Mouse (Mus musculus) embryonic fibroblast, embryonic 13.5 days (primary cell): ENCODE results near the gene Cd320. TPM values are rescaled to one million over a fixed set of nuclear protein-coding genes. Genes with fewer than 3 reads are reported as not detected.
"Not testable (repeated sequence)": the region's sequence is repeated elsewhere in the genome, so short reads cannot be mapped to it uniquely, and the experiment has no call there.

Source experiments
- H3K27ac ChIP-seq: 2 replicates; pipeline ENCODE4 v1.5.1; 2012; ENCODE audit warnings: low read length, control low read depth, inconsistent platforms; ENCODE audit not compliant: insufficient read depth
- H3K4me1 ChIP-seq: 2 replicates; pipeline ENCODE4 v1.6.1; 2011; ENCODE audit warnings: low read length; ENCODE audit not compliant: control insufficient read depth, insufficient read depth
- H3K4me3 ChIP-seq: 2 replicates; pipeline ENCODE4 v1.5.1; 2011; ENCODE audit warnings: mild to moderate bottlenecking, control low read depth, low read length; ENCODE audit not compliant: insufficient read depth
- CTCF ChIP-seq: IDR thresholded peaks from 2 replicates; pipeline ENCODE4 v1.5.1; 2011; ENCODE audit warnings: mild to moderate bottlenecking, control low read depth, low read length, moderate library complexity, borderline replicate concordance; ENCODE audit not compliant: insufficient read depth
- POLR2A ChIP-seq: IDR thresholded peaks from 2 replicates; pipeline ENCODE4 v1.6.1; 2011; ENCODE audit warnings: low read depth, mild to moderate bottlenecking, control low read depth, low read length, moderate library complexity
- polyA plus RNA-seq: library from polyadenylated mRNA; stranded (reverse); fragments of >200 nt; gene quantifications from 2 replicates; pipeline ENCODE4 v1.2.4, GENCODE M21; 2011; ENCODE audit warnings: low read depth; ENCODE audit not compliant: missing spikeins, insufficient read length

Cd320 gene
- polyA plus RNA-seq, 1 experiment = 15.8 TPM

- no peaks in the 10 kb centered on the region; the same call in none of the 2 replicates for H3K4me1 ChIP-seq
- H3K27ac ChIP-seq = no peak overlapping the region
- H3K4me3 ChIP-seq = peak overlapping the region; percentile 95
- TF ChIP-seq POLR2A = no peak
- TF ChIP-seq CTCF = no peak
These were observed 17.4 kb upstream of the Cd320 start for GRCm38 (mm10) chr17:33825462-33825861.

GRCm38 (mm10) chr17:33826850-33827249 is 16.0 kb upstream of the Cd320 start:
- TF ChIP-seq POLR2A (no peak), CTCF (0 out of 2 replicates have a peak, but pooled peaks have one; percentile 41)
- Histone ChIP-seq H3K27ac (no peak overlapping the region), H3K4me1 (no peaks in the 10 kb centered on the region; the same call in none of the 2 replicates), H3K4me3 (no peak overlapping the region)

- Histone ChIP-seq H3K27ac (no peak overlapping the region), H3K4me1 (no peaks in the 10 kb centered on the region; the same call in 1 of the 2 replicates), H3K4me3 (no peak overlapping the region)
- TF ChIP-seq POLR2A = no peak
- no peak for TF ChIP-seq CTCF
These were observed 14.0 kb upstream of the Cd320 start for GRCm38 (mm10) chr17:33828892-33829291.

GRCm38 (mm10) chr17:33829561-33829960 is 13.3 kb upstream of the Cd320 start:
- TF ChIP-seq CTCF (no peak), POLR2A (no peak)
- Histone ChIP-seq H3K4me3 (no peak overlapping the region), H3K27ac (no peak overlapping the region), H3K4me1 (no peaks in the 10 kb centered on the region; the same call in 1 of the 2 replicates)

GRCm38 (mm10) chr17:33844196-33844595 is 1.3 kb downstream of the Cd320 start:
- Histone ChIP-seq H3K4me1 (peaks cover 3% of the 10 kb centered on the region; the same call in 1 of the 2 replicates), H3K4me3 (peak overlapping the region; percentile 65; the same call in 1 of the 2 replicates), H3K27ac (no peak overlapping the region)
- TF ChIP-seq CTCF = no peak
- TF ChIP-seq POLR2A = no peak

GRCm38 (mm10) chr17:33848139-33848538 is 5.2 kb downstream of the Cd320 start:
- H3K27ac ChIP-seq = no peak overlapping the region
- H3K4me3 ChIP-seq = no peak overlapping the region
- no peak for TF ChIP-seq POLR2A
- peaks cover 3% of the 10 kb centered on the region; the same call in 1 of the 2 replicates for H3K4me1 ChIP-seq

GRCm38 (mm10) chr17:33851331-33851730 is 8.4 kb downstream of the Cd320 start:
- no peak overlapping the region for H3K27ac ChIP-seq

GRCm38 (mm10) chr17:33857816-33858215 is 14.9 kb downstream of the Cd320 start:
- no peak overlapping the region for H3K27ac ChIP-seq

More at GRCm38 (mm10) chr17:33851331-33851730, 8.4 kb downstream of the Cd320 start:
- no peaks in the 10 kb centered on the region for H3K4me1 ChIP-seq
- TF ChIP-seq POLR2A (no peak), CTCF (no peak)
- no peak overlapping the region for H3K4me3 ChIP-seq

GRCm38 (mm10) chr17:33865330-33866030 is 22.6 kb downstream of the Cd320 start:
- Histone ChIP-seq H3K4me1 (no peaks in the 10 kb centered on the region), H3K4me3 (no peak overlapping the region), H3K27ac (no peak overlapping the region)
- TF ChIP-seq POLR2A = no peak
- TF ChIP-seq CTCF = no peak

More at GRCm38 (mm10) chr17:33857816-33858215, 14.9 kb downstream of the Cd320 start:
- no peak overlapping the region for H3K4me3 ChIP-seq
- TF ChIP-seq POLR2A = no peak
- TF ChIP-seq CTCF = no peak
- no peaks in the 10 kb centered on the region for H3K4me1 ChIP-seq

GRCm38 (mm10) chr17:33873537-33873936 is 30.6 kb downstream of the Cd320 start, which contains the start of gene Gm7029:
Gm7029 (plus strand) TSS chr17:33873837.
- not testable (repeated sequence) for H3K4me3 ChIP-seq, H3K4me1 ChIP-seq, H3K27ac ChIP-seq
